In the genomic region with DNA sequence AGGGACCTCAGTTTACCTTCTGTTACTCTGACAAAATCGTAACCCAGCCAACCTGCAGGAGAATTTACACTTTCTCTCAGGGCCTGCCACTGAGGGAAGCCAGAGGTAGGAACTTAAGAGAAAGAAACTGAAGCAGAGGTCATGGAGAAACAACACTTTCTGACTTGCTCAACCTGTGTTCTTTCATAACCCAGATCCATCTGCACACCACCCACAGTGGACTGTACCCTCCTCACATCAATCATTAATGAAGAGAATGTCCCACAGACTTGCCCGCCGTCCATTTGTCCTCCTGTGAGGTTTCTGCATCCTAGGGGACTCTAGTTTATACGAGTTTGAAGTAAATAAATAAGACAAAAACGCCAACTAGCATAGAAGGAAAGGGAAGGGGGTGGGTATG, we compare ENCODE assay signal across 25 mouse cellular contexts. TPM values are rescaled to one million over a fixed set of nuclear protein-coding genes. Genes with fewer than 3 reads are reported as not detected.
DNase-seq lines count a peak whose midpoint lies in the region; ATAC-seq and TF ChIP-seq lines count a peak whose summit lies in the region.
"Had no signal": no experiment of that assay in that cellular context is flagged by ENCODE, and none has a peak within 500 bp of the region (broad histone marks: within the 10 kb centered on the region; RNA-seq: fewer than 3 reads in every experiment).

No protein-coding gene starts in this region.

- TF ChIP-seq POLR2A in kidney, adult 2 months (IDR thresholded peaks at IDR 0.05; ENCODE audit: low read depth, low read length): no peak

- H3K4me2 ChIP-seq in kidney, embryonic 15.5 days: no peak overlapping the region
- H3K4me2 ChIP-seq in liver, embryonic 15.5 days: no peak overlapping the region
- H3K4me2 ChIP-seq: embryonic facial prominence, embryonic 13.5 days; heart, embryonic 11.5 days; heart, embryonic 15.5 days; hindbrain, embryonic 13.5 days had no signal

- 50% methylated on average over 5 of the region's 5 CpGs for WGBS in kidney, adult 2 months
- 81% methylated on average over 5 of the region's 5 CpGs for WGBS in kidney, embryonic 15.5 days
- WGBS in liver, embryonic 15.5 days (ENCODE audit: insufficient replicate concordance): 41% methylated on average over 5 of the region's 5 CpGs

- peak overlapping the region; percentile 96 for H3K27ac ChIP-seq in kidney, adult 2 months (ENCODE audit: insufficient read depth, low read depth, low read length)
- H3K27ac ChIP-seq in kidney, embryonic 15.5 days: no peak overlapping the region
- H3K27ac ChIP-seq in liver, embryonic 15.5 days (replicated peaks): no peak overlapping the region
- H3K27ac ChIP-seq: embryonic facial prominence, embryonic 13.5 days; forebrain, embryonic 10.5 days; heart, embryonic 15.5 days; hindbrain, embryonic 13.5 days had no signal

- H3K27me3 ChIP-seq in kidney, adult 2 months (replicated peaks; ENCODE audit: control insufficient read depth, insufficient read depth, low read length): no peaks in the 10 kb centered on the region
- no peaks in the 10 kb centered on the region for H3K27me3 ChIP-seq in kidney, embryonic 15.5 days
- H3K27me3 ChIP-seq in liver, embryonic 15.5 days: no peaks in the 10 kb centered on the region
- H3K27me3 ChIP-seq: CH12.LX; embryonic facial prominence, embryonic 13.5 days; heart, embryonic 15.5 days; hindbrain, embryonic 13.5 days; Patski had no signal

- H3K4me3 ChIP-seq in kidney, adult 2 months (ENCODE audit: insufficient read depth, low read depth, low read length): no peak overlapping the region
- no peak overlapping the region for H3K4me3 ChIP-seq in kidney, embryonic 15.5 days (replicated peaks)
- H3K4me3 ChIP-seq in liver, embryonic 15.5 days (replicated peaks): no peak overlapping the region
- H3K4me3 ChIP-seq: embryonic facial prominence, embryonic 13.5 days; forebrain, embryonic 10.5 days; heart, embryonic 15.5 days; hindbrain, embryonic 13.5 days had no signal

- DNase-seq in kidney, adult 2 months: peak; percentile 87
- DNase-seq in kidney, postnatal 4 days: no peak
- DNase-seq in kidney, postnatal 14 days: peak; percentile 31
- peak; percentile 55 for DNase-seq in fat pad, adult 2 months (ENCODE audit: extremely low read depth, low read depth, low spot score)
- DNase-seq: adrenal gland, adult 2 months; adrenal gland, postnatal 25 days; cerebellum, adult 18-20 months; cerebellum, adult 9-11 months; cerebellum, postnatal 36 days; gastrocnemius, postnatal 36 days; heart, adult 18-20 months; heart, postnatal 14 days had no signal

- ATAC-seq in kidney, embryonic 15.5 days (replicated peaks; ENCODE audit: low FRiP score): no peak
- ATAC-seq in liver, embryonic 15.5 days (ENCODE audit: insufficient read depth): peak; percentile 63; the same call in 1 of the 2 replicates
- ATAC-seq in erythroblast, adult 5-6 weeks (replicated peaks; ENCODE audit: low FRiP score, poor library complexity, severe bottlenecking): no peak
- ATAC-seq in activated CD4-positive, CD25-positive, alpha-beta regulatory T cell, adult 4 months: no peak
- ATAC-seq: forebrain, embryonic 14.5 days; Patski had no signal

- H3K9me3 ChIP-seq in kidney, embryonic 15.5 days (replicated peaks): no peaks in the 10 kb centered on the region
- H3K9me3 ChIP-seq in liver, embryonic 15.5 days (replicated peaks): no peaks in the 10 kb centered on the region
- H3K9me3 ChIP-seq: forebrain, embryonic 10.5 days; heart, embryonic 15.5 days had no signal

- H3K9ac ChIP-seq in kidney, embryonic 15.5 days: no peak overlapping the region
- H3K9ac ChIP-seq in liver, embryonic 15.5 days: no peak overlapping the region
- H3K9ac ChIP-seq: embryonic facial prominence, embryonic 13.5 days; heart, embryonic 15.5 days; hindbrain, embryonic 13.5 days had no signal

- no peak for TF ChIP-seq CTCF in kidney, adult 2 months (conservative IDR thresholded peaks at IDR 0.05; ENCODE audit: insufficient read depth, insufficient read length, low read depth, low read length)

- peaks cover 11% of the 10 kb centered on the region; the same call in 1 of the 2 replicates for H3K4me1 ChIP-seq in kidney, adult 2 months (ENCODE audit: control insufficient read depth, insufficient read depth, low read length)
- H3K4me1 ChIP-seq in kidney, embryonic 15.5 days: no peaks in the 10 kb centered on the region
- 0 out of 2 replicates have a peak, but pooled peaks cover 2% of the 10 kb centered on the region for H3K4me1 ChIP-seq in liver, embryonic 15.5 days (replicated peaks)
- H3K4me1 ChIP-seq: forebrain, embryonic 10.5 days; heart, embryonic 15.5 days; hindbrain, embryonic 13.5 days had no signal

- no peaks in the 10 kb centered on the region for H3K36me3 ChIP-seq in kidney, adult 2 months (ENCODE audit: control insufficient read depth, insufficient read depth, low read length)
- peaks cover 11% of the 10 kb centered on the region for H3K36me3 ChIP-seq in kidney, embryonic 15.5 days
- no peaks in the 10 kb centered on the region for H3K36me3 ChIP-seq in liver, embryonic 15.5 days (replicated peaks)
- H3K36me3 ChIP-seq: forebrain, embryonic 10.5 days; heart, embryonic 15.5 days; hindbrain, embryonic 13.5 days had no signal

RNA-seq across cellular contexts. Expression of a gene that starts 24.4 kb away (rescaled TPM):
- 34.3 and 39.2 TPM in 2 replicates for polyA plus RNA-seq in kidney, adult 2 months (2012; rRNA removed)
- 42.5 and 42.8 TPM in 2 replicates for polyA plus RNA-seq in kidney, embryonic 15.5 days (2015; fragmentation: Nextera tagmentation; extraction: Ambion mirVana)
- 9.8 and 11.0 TPM in 2 replicates for polyA plus RNA-seq in liver, embryonic 15.5 days (2015; fragmentation: Nextera tagmentation; extraction: Ambion mirVana)
- total RNA-seq in erythroblast, adult 5-6 weeks (2015; ENCODE audit: low replicate concordance): not detected in 2 replicates
- not detected in 2 replicates for total RNA-seq in erythroblast, adult 5-6 weeks (2017; ENCODE audit: low replicate concordance)
- polyA plus RNA-seq in activated CD4-positive, CD25-positive, alpha-beta regulatory T cell, adult 4 months (2017; shearing (Covaris generic)): not detected
- total RNA-seq: CH12.LX; hematopoietic stem cell, adult 5-6 weeks had no signal

Comparison
In these comparisons a context has a peak if more than half of its experiments do, and no peak if none do; other contexts are left out.
1. DNase-seq: peak in kidney, adult 2 months (single experiment), kidney, postnatal 14 days (single experiment) and fat pad, adult 2 months (single experiment); none in kidney, postnatal 4 days (0 of 2).
2. RNA of a gene that starts 24.4 kb away (polyA plus RNA-seq): 42.5 to 42.8 TPM in kidney, embryonic 15.5 days, 34.3 to 39.2 TPM in kidney, adult 2 months and 9.8 to 11.0 TPM in liver, embryonic 15.5 days; not detected in activated CD4-positive, CD25-positive, alpha-beta regulatory T cell, adult 4 months; every median in the first group is over 10 times any median in the second.